Mouse (Mus musculus) forebrain, embryonic 15.5 days (tissue): ENCODE measurements around the gene Btbd19. TPM values are rescaled to one million over a fixed set of nuclear protein-coding genes. Genes with fewer than 3 reads are reported as not detected.
A peak's percentile ranks its signal among the peaks of the same experiment; 100 is the strongest.

ENCODE experiments used
- ATAC-seq: fragments of 200-750 bp; cut with Nextera tagmentation; replicated peaks from 2 replicates; pipeline ENCODE4 v1.8.0; 2017; ENCODE audit warnings: mild to moderate bottlenecking, moderate TSS enrichment, moderate library complexity
- H3K27ac ChIP-seq: fragments of 300-500 bp; sonication (generic); replicated peaks from 2 replicates; pipeline ENCODE4 v1.5.1; 2015; ENCODE audit warnings: mild to moderate bottlenecking, inconsistent platforms
- H3K27me3 ChIP-seq: fragments of 300-500 bp; sonication (generic); 2 replicates; pipeline ENCODE4 v1.6.1; 2015; ENCODE audit warnings: inconsistent platforms
- H3K36me3 ChIP-seq: fragments of 300-500 bp; sonication (generic); 2 replicates; pipeline ENCODE4 v1.6.1; 2015; ENCODE audit warnings: mild to moderate bottlenecking, inconsistent platforms
- H3K4me1 ChIP-seq: fragments of 300-500 bp; sonication (generic); 2 replicates; pipeline ENCODE4 v1.6.1; 2015; ENCODE audit warnings: inconsistent platforms
- H3K4me2 ChIP-seq: fragments of 300-500 bp; sonication (generic); replicated peaks from 2 replicates; pipeline ENCODE4 v1.6.1; 2015; ENCODE audit warnings: mild to moderate bottlenecking, inconsistent platforms
- H3K4me3 ChIP-seq: fragments of 300-500 bp; sonication (generic); 2 replicates; pipeline ENCODE4 v1.5.1; 2015; ENCODE audit warnings: mild to moderate bottlenecking, inconsistent platforms
- H3K9ac ChIP-seq: fragments of 300-500 bp; sonication (generic); replicated peaks from 2 replicates; pipeline ENCODE4 v1.6.1; 2015; ENCODE audit warnings: mild to moderate bottlenecking, inconsistent platforms
- H3K9me3 ChIP-seq: fragments of 300-500 bp; sonication (generic); 2 replicates; pipeline ENCODE4 v1.6.1; 2016; ENCODE audit warnings: inconsistent platforms
- WGBS: fragments of 180-500 bp; shearing (Covaris S2); methylation state at CpG from one replicate; pipeline ENCODE4 v1.1.7; 2015; ENCODE audit warnings: mixed read lengths; 5-methylcytosine and 5-hydroxymethylcytosine counted together
- polyA plus RNA-seq: library from polyadenylated mRNA; unstranded; fragments of >200 nt; fragmentation: Nextera tagmentation; extraction: Ambion mirVana; gene quantifications from 2 replicates; pipeline ENCODE4 v1.2.1, GENCODE M21; 2015

The Btbd19 gene
- polyA plus RNA-seq, 1 experiment from 2014 or later: 4.4 TPM

DNA sequence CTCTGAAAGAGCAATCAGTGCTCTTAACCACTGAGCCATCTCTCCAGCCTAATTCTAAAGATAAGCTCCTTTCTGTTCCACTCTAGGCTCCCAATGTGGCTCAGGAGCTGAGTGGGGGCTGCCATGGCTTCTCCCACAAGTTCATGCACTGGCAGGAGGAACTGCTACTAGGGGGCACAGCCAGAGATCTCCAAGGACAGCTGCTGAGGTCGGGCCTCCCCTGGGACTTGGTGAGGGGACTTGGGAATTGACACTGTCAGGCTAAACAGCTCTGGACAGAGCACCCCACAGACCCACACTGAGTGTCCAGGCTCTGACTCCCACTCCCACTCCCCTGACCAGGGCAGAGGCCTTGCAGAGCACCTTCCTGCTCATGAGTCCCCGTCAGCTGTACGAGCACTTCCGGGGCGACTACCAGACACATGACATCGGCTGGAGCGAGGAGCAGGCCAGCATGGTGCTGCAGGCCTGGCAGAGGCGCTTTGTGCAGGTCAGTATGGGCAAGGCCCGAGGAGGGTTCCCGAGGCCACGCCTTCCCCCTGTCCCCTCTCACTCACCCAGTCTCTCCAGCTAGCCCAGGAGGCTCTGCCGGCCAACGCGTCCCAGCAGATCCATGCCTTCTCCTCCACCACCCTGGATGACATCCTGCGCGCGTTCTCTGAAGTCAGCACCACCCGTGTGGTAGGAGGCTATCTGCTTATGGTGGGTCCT is 17.6 kb downstream of the Btbd19 start:
- Histone ChIP-seq H3K36me3 (no peaks in the 10 kb centered on the region; the same call in 1 of the 2 replicates), H3K4me3 (no peak overlapping the region), H3K27me3 (no peaks in the 10 kb centered on the region), H3K9me3 (no peaks in the 10 kb centered on the region), H3K4me2 (no peak overlapping the region), H3K9ac (no peak overlapping the region), H3K27ac (no peak overlapping the region), H3K4me1 (peaks cover 10% of the 10 kb centered on the region; the same call in 1 of the 2 replicates)
- no peak for ATAC-seq
- WGBS: 88% methylated on average over 18 of the region's 18 CpGs

DNA sequence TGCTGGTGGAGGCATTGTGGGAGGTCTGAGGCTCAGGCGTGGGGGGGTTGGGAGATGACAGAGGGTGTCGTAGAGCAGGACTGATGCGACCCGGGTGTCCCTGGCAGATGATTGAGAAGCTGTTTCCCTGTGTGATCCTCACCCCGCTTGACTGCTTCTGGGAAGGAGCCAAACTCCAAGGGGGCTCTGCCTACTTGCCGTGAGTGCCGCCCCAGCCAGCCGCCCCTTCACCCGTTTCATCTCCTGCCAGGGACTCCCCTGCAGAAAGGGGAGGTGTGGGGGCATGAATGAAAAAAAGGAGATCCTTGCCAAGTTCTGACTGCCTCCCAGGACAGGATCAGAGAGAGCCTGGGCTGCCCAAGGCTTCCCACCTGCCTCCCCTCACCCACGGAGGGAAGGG is 20.4 kb downstream of the Btbd19 start:
- no peak overlapping the region; the same call in 1 of the 2 replicates for H3K9ac ChIP-seq

GRCm38 (mm10) chr4:117104672-117105071 is 20.9 kb downstream of the Btbd19 start:
- Histone ChIP-seq H3K9me3 (no peaks in the 10 kb centered on the region), H3K4me3 (no peak overlapping the region), H3K9ac (no peak overlapping the region; the same call in 1 of the 2 replicates), H3K4me2 (no peak overlapping the region), H3K27ac (no peak overlapping the region), H3K27me3 (no peaks in the 10 kb centered on the region), H3K4me1 (peaks cover 14% of the 10 kb centered on the region; the same call in 1 of the 2 replicates), H3K36me3 (no peaks in the 10 kb centered on the region; the same call in 1 of the 2 replicates)
- WGBS: 82% methylated on average over 10 of the region's 10 CpGs
- ATAC-seq: no peak

More for the DNA sequence above, 20.4 kb downstream of the Btbd19 start:
- Histone ChIP-seq H3K36me3 (no peaks in the 10 kb centered on the region; the same call in 1 of the 2 replicates), H3K9me3 (no peaks in the 10 kb centered on the region), H3K27me3 (no peaks in the 10 kb centered on the region), H3K4me1 (peaks cover 14% of the 10 kb centered on the region; the same call in 1 of the 2 replicates), H3K4me3 (no peak overlapping the region), H3K4me2 (no peak overlapping the region), H3K27ac (no peak overlapping the region)
- ATAC-seq: no peak
- 35% methylated on average over 10 of the region's 10 CpGs for WGBS

GRCm38 (mm10) chr4:117101218-117101617 is 24.3 kb downstream of the Btbd19 start:
- H3K36me3 ChIP-seq: no peaks in the 10 kb centered on the region
- no peak overlapping the region for H3K9ac ChIP-seq
- 45% methylated on average over 7 of the region's 7 CpGs for WGBS
- no peak overlapping the region for H3K4me2 ChIP-seq
- peaks cover 31% of the 10 kb centered on the region for H3K4me1 ChIP-seq
- H3K9me3 ChIP-seq: no peaks in the 10 kb centered on the region
- H3K27ac ChIP-seq: no peak overlapping the region
- H3K4me3 ChIP-seq: no peak overlapping the region
- no peak for ATAC-seq
- no peaks in the 10 kb centered on the region; the same call in 1 of the 2 replicates for H3K27me3 ChIP-seq

DNA sequence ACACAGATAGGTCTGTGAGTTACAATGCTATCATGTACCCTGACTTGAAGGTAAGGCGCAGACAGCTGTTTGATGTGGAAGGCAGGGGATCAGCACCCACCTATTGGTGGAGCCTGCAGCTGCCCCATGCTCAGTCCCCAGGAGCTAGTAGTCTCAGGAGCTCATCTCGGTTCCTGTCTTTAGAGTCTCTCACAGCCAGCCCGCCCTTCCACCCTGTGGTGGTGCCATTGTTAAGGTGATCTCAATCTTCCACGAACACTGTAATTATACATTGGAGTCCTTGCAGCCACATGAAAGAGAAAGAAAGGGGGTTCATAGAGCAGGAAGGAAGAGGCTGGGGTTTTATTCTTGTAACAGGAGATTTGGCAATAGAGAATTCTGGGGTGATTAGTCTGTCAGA is 25.5 kb downstream of the Btbd19 start:
- H3K4me1 ChIP-seq: peaks cover 32% of the 10 kb centered on the region
- no peaks in the 10 kb centered on the region; the same call in 1 of the 2 replicates for H3K27me3 ChIP-seq
- H3K4me2 ChIP-seq: no peak overlapping the region
- no peak overlapping the region for H3K27ac ChIP-seq
- no peaks in the 10 kb centered on the region for H3K36me3 ChIP-seq
- ATAC-seq: no peak
- H3K9me3 ChIP-seq: no peaks in the 10 kb centered on the region
- 57% methylated on average over 4 of the region's 4 CpGs for WGBS
- no peak overlapping the region for H3K4me3 ChIP-seq
- H3K9ac ChIP-seq: no peak overlapping the region

GRCm38 (mm10) chr4:117098764-117099036 is 26.8 kb downstream of the Btbd19 start:
- Histone ChIP-seq H3K27me3 (peaks cover 3% of the 10 kb centered on the region; the same call in 1 of the 2 replicates), H3K4me2 (no peak overlapping the region), H3K27ac (no peak overlapping the region), H3K9me3 (no peaks in the 10 kb centered on the region), H3K9ac (no peak overlapping the region), H3K4me1 (peaks cover 30% of the 10 kb centered on the region), H3K36me3 (no peaks in the 10 kb centered on the region), H3K4me3 (no peak overlapping the region)
- ATAC-seq: no peak
- WGBS: 64% methylated on average over 2 of the region's 2 CpGs

- Histone ChIP-seq H3K4me1 (peaks cover 30% of the 10 kb centered on the region), H3K9me3 (no peaks in the 10 kb centered on the region), H3K27me3 (peaks cover 3% of the 10 kb centered on the region; the same call in 1 of the 2 replicates), H3K4me2 (peak overlapping the region; percentile 87), H3K4me3 (no peak overlapping the region), H3K27ac (no peak overlapping the region), H3K36me3 (no peaks in the 10 kb centered on the region), H3K9ac (no peak overlapping the region)
- ATAC-seq: no peak
- 61% methylated on average over 8 of the region's 8 CpGs for WGBS
Observed at GRCm38 (mm10) chr4:117097969-117098763, 27.4 kb downstream of the Btbd19 start.

- Histone ChIP-seq H3K4me3 (peak overlapping the region; percentile 65), H3K36me3 (no peaks in the 10 kb centered on the region), H3K27me3 (peaks cover 3% of the 10 kb centered on the region; the same call in 1 of the 2 replicates), H3K4me2 (peak overlapping the region; percentile 87), H3K4me1 (peaks cover 30% of the 10 kb centered on the region), H3K9me3 (no peaks in the 10 kb centered on the region), H3K9ac (peak overlapping the region; percentile 67), H3K27ac (no peak overlapping the region)
- WGBS: 9% methylated on average over 5 of the region's 5 CpGs
- no peak for ATAC-seq
Observed at GRCm38 (mm10) chr4:117096666-117097065, 28.9 kb downstream of the Btbd19 start.

GRCm38 (mm10) chr4:117095551-117096452 is 29.7 kb downstream of the Btbd19 start, which contains the start of gene Ptch2:
Gene Ptch2, plus strand, starts transcription at chr4:117096075.
- peak; percentile 79 for ATAC-seq
- Histone ChIP-seq H3K9me3 (no peaks in the 10 kb centered on the region), H3K4me3 (peak within 1 kb of the TSS; percentile 65), H3K4me1 (peaks cover 27% of the 10 kb centered on the region), H3K4me2 (peak within 1 kb of the TSS; percentile 87), H3K27ac (peak within 1 kb of the TSS; percentile 41), H3K9ac (peak within 1 kb of the TSS; percentile 67), H3K36me3 (no peaks in the 10 kb centered on the region), H3K27me3 (peaks cover 3% of the 10 kb centered on the region; the same call in 1 of the 2 replicates)
- WGBS: under 1% methylated on average over 48 of the region's 50 CpGs

- Histone ChIP-seq H3K9ac (no peak overlapping the region), H3K9me3 (no peaks in the 10 kb centered on the region), H3K27me3 (peaks cover 3% of the 10 kb centered on the region; the same call in 1 of the 2 replicates), H3K4me2 (no peak overlapping the region), H3K36me3 (no peaks in the 10 kb centered on the region), H3K4me1 (peaks cover 27% of the 10 kb centered on the region), H3K27ac (no peak overlapping the region), H3K4me3 (no peak overlapping the region)
- 81% methylated on average over 3 of the region's 3 CpGs for WGBS
- no peak for ATAC-seq
Observed at GRCm38 (mm10) chr4:117094626-117095361, 30.7 kb downstream of the Btbd19 start.

- ATAC-seq: no peak
- WGBS: 83% methylated on average over 7 of the region's 7 CpGs
- H3K4me1 ChIP-seq: peaks cover 3% of the 10 kb centered on the region
- H3K27ac ChIP-seq: no peak overlapping the region
- H3K27me3 ChIP-seq: 0 out of 2 replicates have a peak, but pooled peaks cover 3% of the 10 kb centered on the region
- H3K36me3 ChIP-seq: peaks cover 8% of the 10 kb centered on the region; the same call in 1 of the 2 replicates
- H3K4me3 ChIP-seq: no peak overlapping the region
- H3K9ac ChIP-seq: no peak overlapping the region
- H3K9me3 ChIP-seq: no peaks in the 10 kb centered on the region
- H3K4me2 ChIP-seq: no peak overlapping the region
Observed at GRCm38 (mm10) chr4:117090586-117090985, 34.9 kb downstream of the Btbd19 start.
